Mouse (Mus musculus) cortical plate, adult 2 months (tissue): ENCODE results near the gene Cbln4.

Experiments used
- CTCF ChIP-seq: fragments of 200-500 bp; IDR thresholded peaks from 2 replicates; pipeline ENCODE4 v1.5.1; 2011; ENCODE audit warnings: mild to moderate bottlenecking, control low read depth, low read length; ENCODE audit not compliant: insufficient read depth; ENCODE audit errors: extremely low read depth
- POLR2A ChIP-seq: fragments of 200-500 bp; IDR thresholded peaks from 2 replicates; pipeline ENCODE4 v1.6.1; 2011; ENCODE audit warnings: mild to moderate bottlenecking, low read length, control low read depth; ENCODE audit not compliant: insufficient read depth; ENCODE audit errors: extremely low read depth

DNA sequence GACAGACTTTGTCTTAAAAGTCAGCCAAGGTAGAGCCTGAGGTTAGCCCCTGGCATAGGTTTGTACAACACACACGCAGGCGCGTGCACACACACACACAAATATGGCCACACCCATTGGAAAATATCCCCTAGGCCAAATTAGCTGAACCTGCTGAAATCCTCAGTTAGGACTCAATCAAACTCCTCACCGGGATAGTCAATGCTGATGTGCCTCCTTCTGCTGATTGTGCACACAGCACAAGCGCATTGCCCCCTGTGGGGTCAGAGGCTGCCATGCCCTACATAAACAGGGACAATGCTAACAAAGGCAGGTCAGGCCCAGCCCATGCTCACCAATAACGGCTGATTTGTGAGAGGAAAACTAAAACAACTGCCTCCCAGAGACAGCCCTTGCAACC lies 56.6 kb downstream of the Cbln4 start:
- TF ChIP-seq POLR2A (no peak), CTCF (no peak)
